Mouse (Mus musculus) lung, embryonic 15.5 days (tissue): ENCODE measurements around the gene Adad1. TPM values are rescaled to one million over a fixed set of nuclear protein-coding genes. Genes with fewer than 3 reads are reported as not detected.

Experiments
- ATAC-seq: fragments of 200-750 bp; cut with Nextera tagmentation; 2 replicates; pipeline ENCODE4 v1.8.0; 2017; ENCODE audit warnings: moderate number of reproducible peaks, borderline replicate concordance; ENCODE audit not compliant: low FRiP score, low TSS enrichment; ENCODE audit errors: extremely low read depth
- H3K27ac ChIP-seq: fragments of 300-500 bp; sonication (generic); 2 replicates; pipeline ENCODE4 v1.5.1; 2015; ENCODE audit warnings: moderate library complexity, mild to moderate bottlenecking, inconsistent platforms
- H3K27me3 ChIP-seq: fragments of 300-500 bp; sonication (generic); 2 replicates; pipeline ENCODE4 v1.6.1; 2015; ENCODE audit warnings: inconsistent platforms
- H3K36me3 ChIP-seq: fragments of 300-500 bp; sonication (generic); 2 replicates; pipeline ENCODE4 v1.6.1; 2015; ENCODE audit warnings: inconsistent platforms
- H3K4me1 ChIP-seq: fragments of 300-500 bp; sonication (generic); 2 replicates; pipeline ENCODE4 v1.6.1; 2015; ENCODE audit warnings: inconsistent platforms
- H3K4me2 ChIP-seq: fragments of 300-500 bp; sonication (generic); 2 replicates; pipeline ENCODE4 v1.6.1; 2015; ENCODE audit warnings: inconsistent platforms, mild to moderate bottlenecking, moderate library complexity
- H3K4me3 ChIP-seq: fragments of 300-500 bp; sonication (generic); 2 replicates; pipeline ENCODE4 v1.5.1; 2015; ENCODE audit warnings: mild to moderate bottlenecking, inconsistent platforms
- H3K9ac ChIP-seq: fragments of 300-500 bp; sonication (generic); 2 replicates; pipeline ENCODE4 v1.6.1; 2015; ENCODE audit warnings: inconsistent platforms
- H3K9me3 ChIP-seq: fragments of 300-500 bp; sonication (generic); 2 replicates; pipeline ENCODE4 v1.6.1; 2016; ENCODE audit warnings: inconsistent platforms
- WGBS: fragments of 180-500 bp; shearing (Covaris S2); methylation state at CpG from one replicate; pipeline ENCODE4 v1.1.7; 2015; 5-methylcytosine and 5-hydroxymethylcytosine counted together
- polyA plus RNA-seq: library from polyadenylated mRNA; unstranded; fragments of >200 nt; fragmentation: Nextera tagmentation; extraction: Ambion mirVana; gene quantifications from 2 replicates; pipeline ENCODE4 v1.2.1, GENCODE M21; 2015

Adad1 gene
- 0.45 and 0.84 TPM in 2 replicates for polyA plus RNA-seq

- peak; percentile 42 for ATAC-seq
- WGBS = 54% methylated on average over 38 of the region's 39 CpGs
Measured at GRCm38 (mm10) chr3:37063406-37063805, at the start of gene Adad1. Gene Adad1 (plus strand): TSS chr3:37063527.

GRCm38 (mm10) chr3:37037979-37038378 is 25.3 kb upstream of the Adad1 start:
- WGBS = 83% methylated on average over 2 of the region's 2 CpGs

More at GRCm38 (mm10) chr3:37063406-37063805, at the start of gene Adad1:
- Histone ChIP-seq H3K36me3 (no peaks in the 10 kb centered on the region), H3K9ac (no peak within 1 kb of the TSS), H3K27ac (no peak within 1 kb of the TSS), H3K4me3 (peak within 1 kb of the TSS; percentile 29), H3K9me3 (no peaks in the 10 kb centered on the region), H3K4me1 (no peaks in the 10 kb centered on the region), H3K4me2 (peak within 1 kb of the TSS; percentile 51), H3K27me3 (no peaks in the 10 kb centered on the region)

GRCm38 (mm10) chr3:37039811-37040210 is 23.5 kb upstream of the Adad1 start:
- Histone ChIP-seq H3K27me3 (no peaks in the 10 kb centered on the region), H3K36me3 (peaks cover 33% of the 10 kb centered on the region), H3K4me3 (no peak overlapping the region), H3K9ac (no peak overlapping the region), H3K9me3 (no peaks in the 10 kb centered on the region), H3K4me1 (no peaks in the 10 kb centered on the region), H3K27ac (no peak overlapping the region), H3K4me2 (no peak overlapping the region)
- ATAC-seq = no peak

More at GRCm38 (mm10) chr3:37037979-37038378, 25.3 kb upstream of the Adad1 start:
- H3K27ac ChIP-seq = no peak overlapping the region
- H3K9me3 ChIP-seq = no peaks in the 10 kb centered on the region
- H3K4me1 ChIP-seq = no peaks in the 10 kb centered on the region
- H3K9ac ChIP-seq = no peak overlapping the region
- no peak overlapping the region for H3K4me3 ChIP-seq
- no peaks in the 10 kb centered on the region for H3K27me3 ChIP-seq
- no peak for ATAC-seq
- H3K36me3 ChIP-seq = peaks cover 28% of the 10 kb centered on the region
- no peak overlapping the region for H3K4me2 ChIP-seq

GRCm38 (mm10) chr3:37051491-37051890 is 11.8 kb upstream of the Adad1 start:
- H3K27me3 ChIP-seq = no peaks in the 10 kb centered on the region
- peaks cover 25% of the 10 kb centered on the region for H3K36me3 ChIP-seq
- no peak for ATAC-seq
- WGBS = 96% methylated on average over 1 of the region's 1 CpGs
- H3K4me3 ChIP-seq = no peak overlapping the region
- no peak overlapping the region for H3K4me2 ChIP-seq
- no peaks in the 10 kb centered on the region for H3K9me3 ChIP-seq
- no peak overlapping the region for H3K27ac ChIP-seq
- H3K9ac ChIP-seq = no peak overlapping the region
- H3K4me1 ChIP-seq = no peaks in the 10 kb centered on the region

- no peaks in the 10 kb centered on the region for H3K36me3 ChIP-seq
- ATAC-seq = no peak
- no peaks in the 10 kb centered on the region for H3K9me3 ChIP-seq
Measured at GRCm38 (mm10) chr3:37073211-37073610, 9.9 kb downstream of the Adad1 start.

GRCm38 (mm10) chr3:37084860-37085259 is 21.5 kb downstream of the Adad1 start:
- Histone ChIP-seq H3K9ac (no peak overlapping the region), H3K27me3 (no peaks in the 10 kb centered on the region), H3K4me3 (no peak overlapping the region), H3K4me1 (no peaks in the 10 kb centered on the region), H3K4me2 (no peak overlapping the region), H3K36me3 (no peaks in the 10 kb centered on the region), H3K27ac (no peak overlapping the region), H3K9me3 (no peaks in the 10 kb centered on the region)
- WGBS = 27% methylated on average over 4 of the region's 4 CpGs
- ATAC-seq = peak; percentile 75; the same call in 1 of the 2 replicates

More at GRCm38 (mm10) chr3:37073211-37073610, 9.9 kb downstream of the Adad1 start:
- Histone ChIP-seq H3K4me1 (no peaks in the 10 kb centered on the region), H3K4me3 (no peak overlapping the region), H3K27ac (no peak overlapping the region), H3K27me3 (no peaks in the 10 kb centered on the region), H3K4me2 (no peak overlapping the region), H3K9ac (no peak overlapping the region)

GRCm38 (mm10) chr3:37090721-37091120 is 27.4 kb downstream of the Adad1 start:
- H3K4me3 ChIP-seq = no peak overlapping the region
- no peaks in the 10 kb centered on the region for H3K9me3 ChIP-seq
- H3K27ac ChIP-seq = no peak overlapping the region
- H3K27me3 ChIP-seq = no peaks in the 10 kb centered on the region
- no peak overlapping the region for H3K9ac ChIP-seq
- H3K4me1 ChIP-seq = no peaks in the 10 kb centered on the region
- ATAC-seq = no peak
- no peaks in the 10 kb centered on the region for H3K36me3 ChIP-seq
- no peak overlapping the region for H3K4me2 ChIP-seq

- WGBS = 48% methylated on average over 4 of the region's 4 CpGs
- Histone ChIP-seq H3K4me3 (no peak within 1 kb of the TSS), H3K4me1 (peaks cover 12% of the 10 kb centered on the region), H3K27me3 (no peaks in the 10 kb centered on the region), H3K9ac (no peak within 1 kb of the TSS), H3K4me2 (no peak within 1 kb of the TSS), H3K27ac (no peak within 1 kb of the TSS), H3K36me3 (no peaks in the 10 kb centered on the region), H3K9me3 (no peaks in the 10 kb centered on the region)
- no peak for ATAC-seq
Measured at GRCm38 (mm10) chr3:37125655-37126054, 62.3 kb downstream of the Adad1 start, which contains the start of gene Il2. Gene Il2 (minus strand): TSS chr3:37125959.

GRCm38 (mm10) chr3:37126162-37126561 is 62.8 kb downstream of the Adad1 start:
- Histone ChIP-seq H3K27ac (no peak overlapping the region), H3K4me3 (no peak overlapping the region), H3K27me3 (no peaks in the 10 kb centered on the region), H3K4me2 (no peak overlapping the region), H3K9ac (no peak overlapping the region), H3K36me3 (no peaks in the 10 kb centered on the region), H3K4me1 (peaks cover 12% of the 10 kb centered on the region), H3K9me3 (no peaks in the 10 kb centered on the region)
- no peak for ATAC-seq
- WGBS = 49% methylated on average over 4 of the region's 4 CpGs

GRCm38 (mm10) chr3:37128269-37128668 is 64.9 kb downstream of the Adad1 start:
- ATAC-seq = peak; percentile 78
- Histone ChIP-seq H3K9me3 (no peaks in the 10 kb centered on the region), H3K4me1 (peaks cover 12% of the 10 kb centered on the region), H3K9ac (no peak overlapping the region), H3K36me3 (no peaks in the 10 kb centered on the region), H3K27me3 (no peaks in the 10 kb centered on the region), H3K4me3 (no peak overlapping the region), H3K4me2 (no peak overlapping the region), H3K27ac (no peak overlapping the region)
- WGBS = 37% methylated on average over 4 of the region's 4 CpGs

GRCm38 (mm10) chr3:37129063-37129462 is 65.7 kb downstream of the Adad1 start:
- H3K9me3 ChIP-seq = no peaks in the 10 kb centered on the region
- no peak overlapping the region for H3K4me2 ChIP-seq
- no peak overlapping the region for H3K9ac ChIP-seq
- ATAC-seq = no peak
- no peaks in the 10 kb centered on the region for H3K36me3 ChIP-seq
- H3K27me3 ChIP-seq = no peaks in the 10 kb centered on the region
- H3K4me3 ChIP-seq = no peak overlapping the region
- WGBS = 35% methylated on average over 2 of the region's 2 CpGs
- peaks cover 12% of the 10 kb centered on the region for H3K4me1 ChIP-seq
- no peak overlapping the region for H3K27ac ChIP-seq

- Histone ChIP-seq H3K4me1 (no peaks in the 10 kb centered on the region), H3K9ac (no peak overlapping the region), H3K27me3 (no peaks in the 10 kb centered on the region), H3K36me3 (no peaks in the 10 kb centered on the region), H3K4me3 (no peak overlapping the region), H3K27ac (no peak overlapping the region), H3K4me2 (no peak overlapping the region), H3K9me3 (no peaks in the 10 kb centered on the region)
- no peak for ATAC-seq
- WGBS = 21% methylated on average over 4 of the region's 4 CpGs
Measured at GRCm38 (mm10) chr3:37137231-37137630, 73.9 kb downstream of the Adad1 start.

GRCm38 (mm10) chr3:37139192-37139591 is 75.9 kb downstream of the Adad1 start:
- no peaks in the 10 kb centered on the region for H3K27me3 ChIP-seq
- no peak overlapping the region for H3K4me2 ChIP-seq
- H3K9ac ChIP-seq = no peak overlapping the region
- no peak overlapping the region for H3K27ac ChIP-seq
- no peaks in the 10 kb centered on the region for H3K9me3 ChIP-seq
- no peaks in the 10 kb centered on the region for H3K4me1 ChIP-seq
- ATAC-seq = no peak
- no peak overlapping the region for H3K4me3 ChIP-seq
- no peaks in the 10 kb centered on the region for H3K36me3 ChIP-seq
- 81% methylated on average over 3 of the region's 3 CpGs for WGBS
